ENCODE assay signal across 8 mouse cellular contexts in the genomic region with DNA sequence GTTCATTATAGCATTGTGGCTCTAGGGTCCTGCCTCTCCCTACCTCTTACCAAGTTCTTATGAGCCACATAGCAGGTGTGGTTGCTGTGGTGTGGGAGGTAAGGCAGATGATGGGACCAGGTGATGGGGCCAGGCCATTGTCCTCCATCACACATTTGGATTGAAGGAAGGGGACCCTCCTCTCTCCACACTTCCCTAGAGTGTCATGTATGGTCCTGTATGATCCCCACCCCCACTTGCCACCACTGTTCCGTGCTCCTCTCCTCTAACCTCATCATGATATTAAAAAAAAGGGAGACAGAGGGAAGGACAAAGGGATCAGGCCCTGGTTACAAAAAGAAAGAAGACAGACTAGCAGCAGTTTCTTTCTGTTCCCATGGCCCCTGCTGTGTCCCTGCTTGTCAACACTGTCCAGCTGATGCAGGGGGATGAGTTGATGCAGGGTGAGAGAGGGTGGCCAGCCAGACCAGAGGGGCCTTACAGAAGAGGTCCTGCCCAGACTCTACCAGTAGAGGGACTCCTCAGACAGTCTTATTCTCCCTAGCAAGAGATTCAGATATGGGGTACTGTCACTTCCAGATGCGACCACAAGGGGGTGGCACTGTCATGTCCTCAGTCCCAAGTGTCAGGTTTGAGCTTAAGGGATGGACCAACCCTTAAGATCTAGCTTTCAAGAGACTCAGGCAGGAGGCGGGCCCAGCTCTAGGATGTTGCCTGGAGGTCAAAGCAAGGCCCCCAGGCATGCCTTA. TPM values are rescaled to one million over a fixed set of nuclear protein-coding genes. Genes with fewer than 3 reads are reported as not detected.
DNase-seq lines count a peak whose midpoint lies in the region; ATAC-seq and TF ChIP-seq lines count a peak whose summit lies in the region.

No protein-coding gene starts in this region.

- no peaks in the 10 kb centered on the region for H3K36me3 ChIP-seq in forebrain, postnatal 0 days (ENCODE audit: insufficient read depth)

- peak; percentile 73 for DNase-seq in MEL-GATA-1-ER (ENCODE audit: extremely low read depth, low read depth)
- DNase-seq in cerebellum, adult 11-12 months, result peak; percentile 56
- peak; percentile 84 for DNase-seq in forebrain, postnatal 0 days
- peak; percentile 81 for DNase-seq in heart, postnatal 4 days
- DNase-seq in layer of hippocampus, adult 18-20 months (ENCODE audit: low spot score in 2 of 2), result peak; percentile 72 to 93
- peak; percentile 59 to 63 for DNase-seq in lung, adult 18-20 months
- DNase-seq in testis, postnatal 10 days (ENCODE audit: low spot score), result peak; percentile 87

- H3K27ac ChIP-seq in forebrain, postnatal 0 days (ENCODE audit: low read depth, low read length), result no peak overlapping the region

- H3K4me2 ChIP-seq in forebrain, postnatal 0 days (ENCODE audit: low read depth), result no peak overlapping the region

- peak; percentile 96 for TF ChIP-seq CTCF in forebrain, postnatal 0 days (IDR thresholded peaks at IDR 0.05; ENCODE audit: low read depth)

- no peaks in the 10 kb centered on the region for H3K4me1 ChIP-seq in forebrain, postnatal 0 days (ENCODE audit: insufficient read depth)

- H3K27me3 ChIP-seq in forebrain, postnatal 0 days (ENCODE audit: insufficient read depth, low read length), result no peaks in the 10 kb centered on the region

- H3K9me3 ChIP-seq in forebrain, postnatal 0 days (ENCODE audit: low read length), result no peaks in the 10 kb centered on the region

- no peak overlapping the region for H3K9ac ChIP-seq in forebrain, postnatal 0 days

- WGBS in forebrain, postnatal 0 days, result 26% methylated on average over 3 of the region's 3 CpGs

- peak; percentile 84 for ATAC-seq in forebrain, postnatal 0 days
- peak; percentile 80 for ATAC-seq in neutrophil, adult 5-6 weeks (ENCODE audit: extremely low read depth, insufficient number of reproducible peaks, low FRiP score, poor library complexity, severe bottlenecking)

- no peak overlapping the region for H3K4me3 ChIP-seq in forebrain, postnatal 0 days (ENCODE audit: low read depth, low read length)

RNA-seq across cellular contexts. Expression of a gene that starts 4.9 kb away (rescaled TPM):
- 5.0 and 5.6 TPM in 2 replicates for total RNA-seq in forebrain, postnatal 0 days (2014; rRNA removed)
- 2.1 and 2.8 TPM in 2 replicates for polyA plus RNA-seq in forebrain, postnatal 0 days (2015; fragmentation: Nextera tagmentation; extraction: Ambion mirVana)
- under 1 TPM; 0.27 to 0.29 TPM for total RNA-seq in heart, postnatal 4 days (2021)
- total RNA-seq in layer of hippocampus, adult 18-20 months (2021), result 1 to 10 TPM; 2.2 to 2.3 TPM
- total RNA-seq in neutrophil, adult 5-6 weeks (2017), result 3.8 and 4.0 TPM in 2 replicates

RNA-seq across cellular contexts. Expression of a gene that starts 37.9 kb away (rescaled TPM):
- 40.2 and 45.7 TPM in 2 replicates for total RNA-seq in forebrain, postnatal 0 days (2014; rRNA removed)
- 43.5 and 45.9 TPM in 2 replicates for polyA plus RNA-seq in forebrain, postnatal 0 days (2015; fragmentation: Nextera tagmentation; extraction: Ambion mirVana)
- total RNA-seq in heart, postnatal 4 days (2021), result 1 to 10 TPM; 3.7 to 4.7 TPM
- total RNA-seq in layer of hippocampus, adult 18-20 months (2021), result 10 to 100 TPM in 1 of 2 experiments, 1 to 10 TPM in 1; 8.9 to 11.6 TPM
- total RNA-seq in neutrophil, adult 5-6 weeks (2017), result 1.7 and 1.9 TPM in 2 replicates
